Mouse (Mus musculus) neural tube, embryonic 15.5 days (tissue): ENCODE data around the gene Jph3. TPM values are rescaled to one million over a fixed set of nuclear protein-coding genes. Genes with fewer than 3 reads are reported as not detected.

Source experiments
- ATAC-seq: fragments of 200-750 bp; cut with Nextera tagmentation; 2 replicates; pipeline ENCODE4 v1.8.0; 2017; ENCODE audit warnings: mild to moderate bottlenecking, moderate TSS enrichment, moderate library complexity; ENCODE audit not compliant: low FRiP score
- H3K27ac ChIP-seq: fragments of 300-500 bp; sonication (generic); replicated peaks from 2 replicates; pipeline ENCODE4 v1.5.1; 2015; ENCODE audit warnings: mild to moderate bottlenecking, inconsistent platforms
- H3K27me3 ChIP-seq: fragments of 300-500 bp; sonication (generic); replicated peaks from 2 replicates; pipeline ENCODE4 v1.6.1; 2015; ENCODE audit warnings: inconsistent platforms
- H3K36me3 ChIP-seq: fragments of 300-500 bp; sonication (generic); 2 replicates; pipeline ENCODE4 v1.6.1; 2015; ENCODE audit warnings: inconsistent platforms
- H3K4me1 ChIP-seq: fragments of 300-500 bp; sonication (generic); 2 replicates; pipeline ENCODE4 v1.6.1; 2015; ENCODE audit warnings: inconsistent platforms
- H3K4me2 ChIP-seq: fragments of 300-500 bp; sonication (generic); 2 replicates; pipeline ENCODE4 v1.6.1; 2015; ENCODE audit warnings: inconsistent platforms, mild to moderate bottlenecking, moderate library complexity
- H3K4me3 ChIP-seq: fragments of 300-500 bp; sonication (generic); replicated peaks from 2 replicates; pipeline ENCODE4 v1.5.1; 2015; ENCODE audit warnings: mild to moderate bottlenecking, inconsistent platforms
- H3K9ac ChIP-seq: fragments of 300-500 bp; sonication (generic); replicated peaks from 2 replicates; pipeline ENCODE4 v1.6.1; 2015; ENCODE audit warnings: mild to moderate bottlenecking, inconsistent platforms
- H3K9me3 ChIP-seq: fragments of 300-500 bp; sonication (generic); replicated peaks from 2 replicates; pipeline ENCODE4 v1.6.1; 2016; ENCODE audit warnings: inconsistent platforms
- WGBS: fragments of 180-500 bp; shearing (Covaris S2); methylation state at CpG from one replicate; pipeline ENCODE4 v1.1.7; 2015; ENCODE audit warnings: mixed read lengths; 5-methylcytosine and 5-hydroxymethylcytosine counted together
- polyA plus RNA-seq: library from polyadenylated mRNA; unstranded; fragments of >200 nt; fragmentation: Nextera tagmentation; extraction: Ambion mirVana; gene quantifications from 2 replicates; pipeline ENCODE4 v1.2.1, GENCODE M21; 2015

Gene Jph3
- polyA plus RNA-seq, 1 experiment from 2014 or later = 133 TPM

DNA sequence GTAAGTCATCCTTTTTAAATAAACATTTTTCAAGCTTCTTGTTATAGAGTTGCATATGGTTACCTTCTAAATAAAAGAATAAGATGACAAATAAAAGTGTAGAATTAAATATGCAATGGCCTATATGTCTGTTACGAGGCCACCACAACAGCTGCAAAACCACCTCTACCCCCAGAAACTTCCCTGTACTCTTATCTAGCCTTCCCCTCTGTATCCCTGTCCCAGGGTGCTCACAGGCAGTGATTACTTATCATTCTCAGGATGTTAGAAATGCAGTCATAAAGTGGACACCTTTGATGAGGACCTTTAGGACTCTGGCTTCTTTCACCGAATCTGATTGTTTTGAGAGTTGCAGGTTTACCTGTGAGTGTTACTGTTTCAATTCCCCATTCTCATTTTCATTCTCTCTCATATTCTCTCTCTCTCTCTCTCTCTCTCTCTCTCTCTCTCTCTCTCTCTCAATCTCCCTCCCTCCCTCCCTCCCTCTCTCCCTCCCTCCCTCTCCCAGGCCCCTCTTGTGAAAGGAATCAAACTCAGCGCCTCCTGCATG, 113.8 kb downstream of the Jph3 start:
- H3K4me1 ChIP-seq = no peaks in the 10 kb centered on the region
- H3K9ac ChIP-seq = no peak overlapping the region
- no peak for ATAC-seq
- WGBS = 89% methylated on average over 3 of the region's 3 CpGs
- no peaks in the 10 kb centered on the region for H3K9me3 ChIP-seq
- no peaks in the 10 kb centered on the region for H3K27me3 ChIP-seq
- H3K36me3 ChIP-seq = no peaks in the 10 kb centered on the region
- H3K4me3 ChIP-seq = no peak overlapping the region
- no peak overlapping the region for H3K27ac ChIP-seq
- no peak overlapping the region for H3K4me2 ChIP-seq

Other genes with a start within 250 kb of the Jph3 start
- not detected in 2 replicates for gene 1700018B08Rik, start 185.3 kb upstream of the Jph3 start, polyA plus RNA-seq
- gene Fbxo31, start 150.8 kb upstream of the Jph3 start, polyA plus RNA-seq = 38.3 and 44.2 TPM in 2 replicates
- gene Map1lc3b, start 139.3 kb upstream of the Jph3 start, polyA plus RNA-seq = 315 and 351 TPM in 2 replicates
- 16.7 and 21.3 TPM in 2 replicates for gene Zcchc14, start 76.7 kb upstream of the Jph3 start, polyA plus RNA-seq
- gene Klhdc4, start 99.9 kb downstream of the Jph3 start, polyA plus RNA-seq = 44.4 and 44.5 TPM in 2 replicates
- 39.6 and 41.1 TPM in 2 replicates for gene Slc7a5, start 178.1 kb downstream of the Jph3 start, polyA plus RNA-seq
- gene Car5a, start 215.3 kb downstream of the Jph3 start, polyA plus RNA-seq = 0.46 and 0.50 TPM in 2 replicates
- gene Banp, start 220.1 kb downstream of the Jph3 start, polyA plus RNA-seq = 51.1 and 52.8 TPM in 2 replicates